Mouse (Mus musculus) adrenal gland, postnatal 14 days (tissue): ENCODE measurements at regions not wholly inside any gene's neighbourhood (a gene's known extent, or its start where the extent isn't known, plus 50 kb on each side); places are given as distances from the start of the nearest gene placed in this dataset.
"Not testable (repeated sequence)": the region's sequence is repeated elsewhere in the genome, so short reads cannot be mapped to it uniquely, and the experiment has no call there.

ENCODE experiments used
- DNase-seq: peaks from one replicate; pipeline ENCODE4 v3.0.0; 2021; ENCODE audit warnings: mixed read lengths

- DNase-seq = peak; percentile 60
Measured at GRCm38 (mm10) chr12:20196386-20196785, 242.1 kb downstream of the Gm21863 start.

GRCm38 (mm10) chr12:20196905-20197304, 242.6 kb downstream of the Gm21863 start:
- peak; percentile 3 for DNase-seq

- not testable (repeated sequence) for DNase-seq
Measured at GRCm38 (mm10) chr12:20223921-20224320, 269.6 kb downstream of the Gm21863 start.

- DNase-seq = not testable (repeated sequence)
Measured at GRCm38 (mm10) chr12:20226831-20227230, 272.5 kb downstream of the Gm21863 start.

GRCm38 (mm10) chr12:20227427-20228160, 273.3 kb downstream of the Gm21863 start:
- not testable (repeated sequence) for DNase-seq

- DNase-seq = not testable (repeated sequence)
Measured at GRCm38 (mm10) chr12:20228321-20228999, 274.2 kb downstream of the Gm21863 start.

GRCm38 (mm10) chr12:20229441-20229840, 275.1 kb downstream of the Gm21863 start:
- DNase-seq = not testable (repeated sequence)

- DNase-seq = no peak
Measured at GRCm38 (mm10) chr12:20230141-20230892, 276.0 kb downstream of the Gm21863 start.

- no peak for DNase-seq
Measured at GRCm38 (mm10) chr12:20230893-20231235, 276.6 kb downstream of the Gm21863 start.

GRCm38 (mm10) chr12:20231528-20231927, 277.2 kb downstream of the Gm21863 start:
- no peak for DNase-seq

- DNase-seq = no peak
Measured at GRCm38 (mm10) chr12:20231986-20232541, 277.8 kb downstream of the Gm21863 start.

GRCm38 (mm10) chr12:20232746-20233453, 278.6 kb downstream of the Gm21863 start:
- no peak for DNase-seq

- no peak for DNase-seq
Measured at GRCm38 (mm10) chr12:20233454-20233831, 279.1 kb downstream of the Gm21863 start.

GRCm38 (mm10) chr12:20233871-20234307, 279.6 kb downstream of the Gm21863 start:
- DNase-seq = no peak
